Mouse (Mus musculus) kidney, embryonic 14.5 days (tissue): ENCODE data around the gene Olfr788. TPM values are rescaled to one million over a fixed set of nuclear protein-coding genes. Genes with fewer than 3 reads are reported as not detected.

Experiments used
- polyA plus RNA-seq: library from polyadenylated mRNA; unstranded; fragments of >200 nt; fragmentation: Nextera tagmentation; extraction: Ambion mirVana; gene quantifications from 2 replicates; pipeline ENCODE4 v1.2.1, GENCODE M21; 2014

Gene Olfr788
- polyA plus RNA-seq, 1 experiment from 2014 or later = not detected

Other genes starting within 250 kb of the Olfr788 start
- gene Olfr774, start 234.8 kb upstream of the Olfr788 start, polyA plus RNA-seq = not detected in 2 replicates
- not detected in 2 replicates for gene Olfr775, start 222.6 kb upstream of the Olfr788 start, polyA plus RNA-seq
- not detected in 2 replicates for gene Olfr776, start 211.9 kb upstream of the Olfr788 start, polyA plus RNA-seq
- not detected in 2 replicates for gene Olfr777, start 199.5 kb upstream of the Olfr788 start, polyA plus RNA-seq
- not detected in 2 replicates for gene Olfr780, start 152.9 kb upstream of the Olfr788 start, polyA plus RNA-seq
- gene Olfr781, start 142.1 kb upstream of the Olfr788 start, polyA plus RNA-seq = not detected in 2 replicates
- gene Olfr782, start 122.1 kb upstream of the Olfr788 start, polyA plus RNA-seq = not detected in 2 replicates
- gene Olfr784, start 86.9 kb upstream of the Olfr788 start, polyA plus RNA-seq = 0.07 TPM in 1 of 2 replicates, not detected in the other
- gene Olfr785, start 65.6 kb upstream of the Olfr788 start, polyA plus RNA-seq = not detected in 2 replicates
- gene Olfr786, start 43.7 kb upstream of the Olfr788 start, polyA plus RNA-seq = not detected in 2 replicates
- gene Olfr787, start 9.1 kb upstream of the Olfr788 start, polyA plus RNA-seq = not detected in 2 replicates
- gene Olfr789, start 13.8 kb downstream of the Olfr788 start, polyA plus RNA-seq = not detected in 2 replicates
- gene Olfr790, start 27.5 kb downstream of the Olfr788 start, polyA plus RNA-seq = not detected in 2 replicates
- not detected in 2 replicates for gene Olfr791, start 50.8 kb downstream of the Olfr788 start, polyA plus RNA-seq
- not detected in 2 replicates for gene Olfr792, start 68.2 kb downstream of the Olfr788 start, polyA plus RNA-seq
- gene Olfr794, start 96.7 kb downstream of the Olfr788 start, polyA plus RNA-seq = not detected in 2 replicates
- gene Olfr796, start 141.6 kb downstream of the Olfr788 start, polyA plus RNA-seq = not detected in 2 replicates
- gene Olfr798, start 156.9 kb downstream of the Olfr788 start, polyA plus RNA-seq = not detected in 2 replicates
- gene Olfr799, start 166.5 kb downstream of the Olfr788 start, polyA plus RNA-seq = not detected in 2 replicates
- gene Olfr800, start 186.7 kb downstream of the Olfr788 start, polyA plus RNA-seq = not detected in 2 replicates
- not detected in 2 replicates for gene Olfr801, start 202.9 kb downstream of the Olfr788 start, polyA plus RNA-seq
- 0.04 TPM in 1 of 2 replicates, not detected in the other for gene Olfr802, start 217.2 kb downstream of the Olfr788 start, polyA plus RNA-seq
- gene Olfr803, start 223.3 kb downstream of the Olfr788 start, polyA plus RNA-seq = not detected in 2 replicates
- not detected in 2 replicates for gene Olfr804, start 232.2 kb downstream of the Olfr788 start, polyA plus RNA-seq